Mouse (Mus musculus): ENCODE results near the gene Trim27. TPM values are rescaled to one million over a fixed set of nuclear protein-coding genes. Genes with fewer than 3 reads are reported as not detected.
A peak's percentile ranks its signal among the peaks of the same experiment; 100 is the strongest.

Trim27 gene
- polyA plus RNA-seq, 2 experiments: 101 to 123 TPM

DNA sequence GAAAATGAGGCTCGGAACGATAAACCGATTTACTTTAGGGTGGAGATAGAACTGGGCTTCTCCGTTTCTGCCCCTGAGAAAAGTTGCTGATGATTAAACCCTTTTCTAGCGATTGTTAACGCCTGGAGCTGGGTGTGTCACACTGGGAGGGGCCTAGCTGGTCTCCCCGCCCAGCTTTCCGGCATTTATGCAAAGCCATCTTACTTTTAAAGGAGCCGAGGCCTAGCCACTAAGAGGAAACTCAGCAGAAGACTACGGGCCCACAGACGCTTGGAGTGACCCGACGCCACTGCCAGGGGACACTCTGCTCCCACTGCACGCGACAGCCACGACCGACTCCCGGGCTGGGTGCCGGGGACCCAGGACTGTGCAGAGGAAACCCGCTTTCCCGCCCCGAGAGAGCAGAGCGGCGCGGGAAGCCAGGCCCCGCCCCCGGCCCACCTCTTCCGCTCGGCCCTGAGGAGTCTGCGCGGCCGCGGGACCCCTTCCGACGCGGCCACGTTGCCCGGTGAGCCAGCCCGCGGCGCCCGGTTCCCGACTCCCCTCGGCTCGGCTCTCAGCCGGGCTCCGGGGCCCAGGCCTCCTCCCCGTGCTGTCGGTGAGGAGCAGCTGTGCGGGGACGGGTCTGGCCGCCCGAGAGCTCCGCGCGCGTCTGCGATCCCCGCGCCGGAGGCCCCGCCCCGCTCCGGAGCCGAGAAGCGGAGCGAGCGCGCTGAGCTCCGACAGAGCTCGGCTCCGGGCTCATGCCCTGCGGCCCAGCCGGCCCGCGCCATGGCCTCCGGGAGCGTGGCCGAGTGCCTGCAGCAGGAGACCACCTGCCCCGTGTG lies 692 bp downstream of the Trim27 start:
- Histone ChIP-seq H3K27ac (replicated peaks; ENCODE audit: low read depth, low read length) (peak overlapping the region; percentile 96), H3K36me3 (ENCODE audit: control insufficient read depth, insufficient read depth, low read length) (peaks cover 33% of the 10 kb centered on the region), H3K4me2 (replicated peaks; ENCODE audit: low read depth, low read length, severe bottlenecking) (peak overlapping the region; percentile 60), H3K27me3 (ENCODE audit: control insufficient read depth, insufficient read depth, low read length) (no peaks in the 10 kb centered on the region), H3K4me1 (ENCODE audit: control insufficient read depth, insufficient read depth, low read length) (peaks cover 16% of the 10 kb centered on the region), H3K4me3 (replicated peaks; ENCODE audit: low read length) (peak overlapping the region; percentile 99), H3K9ac (ENCODE audit: low read depth, low read length, severe bottlenecking) (peak overlapping the region; percentile 92), H3K9me3 (ENCODE audit: control insufficient read depth, low read length) (no peaks in the 10 kb centered on the region)
- ATAC-seq (ENCODE audit: low FRiP score, low read depth): peak; percentile 93
- TF ChIP-seq POLR2A (IDR thresholded peaks at IDR 0.05; ENCODE audit: borderline replicate concordance, extremely low read depth, insufficient read depth, insufficient read length): 0 out of 2 replicates have a peak, but pooled peaks have one; percentile 28
- DNase-seq (ENCODE audit: low spot score): peak; percentile 94
- under 1% methylated on average over 66 of the region's 80 CpGs for WGBS

DNA sequence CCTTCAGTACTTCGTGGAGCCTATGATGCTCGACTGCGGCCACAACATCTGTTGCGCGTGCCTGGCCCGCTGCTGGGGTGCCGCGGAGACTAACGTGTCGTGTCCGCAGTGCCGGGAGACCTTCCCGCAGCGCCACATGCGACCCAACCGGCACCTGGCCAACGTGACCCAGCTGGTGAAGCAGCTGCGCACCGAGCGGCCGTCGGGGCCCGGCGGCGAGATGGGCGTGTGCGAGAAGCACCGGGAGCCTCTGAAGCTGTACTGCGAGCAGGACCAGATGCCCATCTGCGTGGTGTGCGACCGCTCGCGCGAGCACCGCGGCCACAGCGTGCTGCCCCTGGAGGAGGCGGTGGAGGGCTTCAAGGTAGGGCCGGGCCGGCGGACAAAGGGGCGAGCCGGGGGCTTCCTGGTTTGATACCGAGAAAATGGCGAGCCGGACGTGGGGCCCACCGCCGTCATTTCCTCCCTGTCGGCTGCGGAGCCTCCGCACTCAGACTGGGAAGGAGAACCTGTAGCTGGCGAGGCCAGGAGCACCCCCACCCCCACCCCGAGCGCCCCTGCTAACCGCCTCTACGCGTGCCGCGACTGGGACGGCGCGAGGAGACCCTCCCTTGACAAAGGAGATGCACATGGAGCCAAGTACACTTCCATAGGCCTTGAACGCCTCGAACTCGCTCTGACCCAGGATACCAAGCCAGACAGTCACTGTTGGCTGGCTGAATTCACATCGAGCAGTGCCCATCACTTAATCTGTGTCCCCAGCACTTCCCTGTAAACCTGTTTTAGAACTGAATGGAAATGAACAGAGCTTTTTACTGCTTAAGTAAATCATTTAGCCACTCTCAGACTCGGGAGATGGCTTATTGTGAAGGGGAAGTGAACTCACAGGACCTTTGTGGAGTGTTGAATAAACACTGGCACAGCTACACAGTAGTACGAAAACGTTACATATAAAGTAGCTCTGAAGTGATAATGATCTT lies 1.6 kb downstream of the Trim27 start:
- peak; percentile 23 for ATAC-seq (ENCODE audit: low FRiP score, low read depth)
- WGBS: 2% methylated on average over 64 of the region's 71 CpGs
- Histone ChIP-seq H3K9me3 (ENCODE audit: control insufficient read depth, low read length) (no peaks in the 10 kb centered on the region), H3K27me3 (ENCODE audit: control insufficient read depth, insufficient read depth, low read length) (no peaks in the 10 kb centered on the region), H3K4me1 (ENCODE audit: control insufficient read depth, insufficient read depth, low read length) (peaks cover 16% of the 10 kb centered on the region), H3K27ac (replicated peaks; ENCODE audit: low read depth, low read length) (peak overlapping the region; percentile 96), H3K36me3 (ENCODE audit: control insufficient read depth, insufficient read depth, low read length) (peaks cover 42% of the 10 kb centered on the region), H3K4me3 (replicated peaks; ENCODE audit: low read length) (peak overlapping the region; percentile 99), H3K9ac (ENCODE audit: low read depth, low read length, severe bottlenecking) (peak overlapping the region; percentile 92), H3K4me2 (replicated peaks; ENCODE audit: low read depth, low read length, severe bottlenecking) (peak overlapping the region; percentile 60)
- TF ChIP-seq POLR2A (IDR thresholded peaks at IDR 0.05; ENCODE audit: borderline replicate concordance, extremely low read depth, insufficient read depth, insufficient read length): no peak
- DNase-seq (ENCODE audit: low spot score): no peak

DNA sequence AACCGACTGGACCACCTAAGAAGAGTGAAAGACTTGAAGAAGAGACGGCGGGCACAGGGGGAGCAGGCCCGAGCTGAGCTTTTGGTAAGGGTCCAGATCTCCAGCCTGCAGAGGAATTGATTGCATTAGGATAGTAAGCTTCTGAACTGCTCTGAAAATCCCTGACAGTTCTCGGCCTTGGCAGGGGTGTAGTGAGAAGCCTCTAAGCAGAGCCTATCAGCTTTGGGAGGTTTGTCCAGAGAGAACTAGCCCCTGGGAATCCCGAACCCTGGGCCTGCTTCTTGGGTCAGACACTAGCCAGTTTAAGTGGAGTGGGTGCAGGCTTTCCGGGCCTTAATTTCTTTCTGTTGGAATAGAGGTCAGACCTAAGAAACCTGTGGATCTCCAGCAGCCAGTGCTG lies 2.8 kb downstream of the Trim27 start:
- Histone ChIP-seq H3K4me2 (replicated peaks; ENCODE audit: low read depth, low read length, severe bottlenecking) (peak overlapping the region; percentile 60), H3K4me3 (replicated peaks; ENCODE audit: low read length) (peak overlapping the region; percentile 99)

DNA sequence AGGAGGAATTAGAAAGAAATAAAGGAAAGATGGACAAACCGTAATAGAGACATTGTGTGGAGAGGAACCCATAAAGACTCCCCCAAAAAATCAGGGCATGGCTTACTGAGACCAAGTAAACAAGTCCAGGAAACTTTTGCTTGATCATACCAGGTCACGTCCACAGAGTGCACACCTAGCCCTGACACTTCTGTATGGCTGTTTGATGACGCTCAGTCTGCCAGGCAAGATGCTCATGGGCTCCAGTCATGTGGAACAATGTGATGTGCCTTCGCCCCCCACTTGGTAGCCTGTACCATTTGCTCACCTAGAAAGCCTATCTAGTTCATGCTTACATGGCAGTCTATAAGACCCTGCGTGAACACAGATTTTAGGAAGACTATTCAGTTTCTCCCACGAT lies 3.8 kb downstream of the Trim27 start:
- Histone ChIP-seq H3K9me3 (ENCODE audit: control insufficient read depth, low read length) (no peaks in the 10 kb centered on the region), H3K4me3 (replicated peaks; ENCODE audit: low read length) (no peak overlapping the region), H3K9ac (ENCODE audit: low read depth, low read length, severe bottlenecking) (no peak overlapping the region), H3K27me3 (ENCODE audit: control insufficient read depth, insufficient read depth, low read length) (no peaks in the 10 kb centered on the region), H3K27ac (replicated peaks; ENCODE audit: low read depth, low read length) (no peak overlapping the region), H3K36me3 (ENCODE audit: control insufficient read depth, insufficient read depth, low read length) (peaks cover 65% of the 10 kb centered on the region), H3K4me2 (replicated peaks; ENCODE audit: low read depth, low read length, severe bottlenecking) (no peak overlapping the region), H3K4me1 (ENCODE audit: control insufficient read depth, insufficient read depth, low read length) (peaks cover 16% of the 10 kb centered on the region)
- TF ChIP-seq POLR2A (IDR thresholded peaks at IDR 0.05; ENCODE audit: borderline replicate concordance, extremely low read depth, insufficient read depth, insufficient read length): no peak
- 94% methylated on average over 6 of the region's 6 CpGs for WGBS
- no peak for DNase-seq (ENCODE audit: low spot score)
- ATAC-seq (ENCODE audit: low FRiP score, low read depth): no peak

More for the DNA sequence above, 2.8 kb downstream of the Trim27 start:
- H3K9ac ChIP-seq (ENCODE audit: low read depth, low read length, severe bottlenecking): peak overlapping the region; percentile 38; the same call in 1 of the 2 replicates
- peaks cover 54% of the 10 kb centered on the region for H3K36me3 ChIP-seq (ENCODE audit: control insufficient read depth, insufficient read depth, low read length)
- DNase-seq (ENCODE audit: low spot score): no peak
- no peaks in the 10 kb centered on the region for H3K27me3 ChIP-seq (ENCODE audit: control insufficient read depth, insufficient read depth, low read length)
- no peak overlapping the region for H3K27ac ChIP-seq (replicated peaks; ENCODE audit: low read depth, low read length)
- WGBS: 74% methylated on average over 7 of the region's 7 CpGs
- no peak for TF ChIP-seq POLR2A (IDR thresholded peaks at IDR 0.05; ENCODE audit: borderline replicate concordance, extremely low read depth, insufficient read depth, insufficient read length)
- H3K4me1 ChIP-seq (ENCODE audit: control insufficient read depth, insufficient read depth, low read length): peaks cover 16% of the 10 kb centered on the region
- ATAC-seq (ENCODE audit: low FRiP score, low read depth): no peak
- no peaks in the 10 kb centered on the region for H3K9me3 ChIP-seq (ENCODE audit: control insufficient read depth, low read length)

DNA sequence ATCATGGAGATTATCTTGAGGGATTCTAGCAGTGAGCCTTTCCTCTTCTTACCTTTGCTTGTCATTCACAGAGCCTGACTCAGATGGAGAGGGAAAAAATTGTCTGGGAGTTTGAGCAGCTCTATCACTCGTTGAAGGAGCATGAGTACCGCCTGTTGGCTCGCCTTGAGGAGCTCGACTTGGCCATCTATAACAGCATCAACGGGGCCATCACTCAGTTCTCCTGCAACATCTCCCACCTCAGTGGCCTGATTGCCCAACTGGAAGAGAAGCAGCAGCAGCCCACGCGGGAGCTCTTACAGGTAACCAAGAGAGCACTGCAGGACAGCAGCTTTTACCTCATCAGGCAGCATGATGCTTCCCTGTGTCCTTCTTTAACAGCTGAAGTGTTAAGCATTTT lies 4.4 kb downstream of the Trim27 start:
- TF ChIP-seq POLR2A (IDR thresholded peaks at IDR 0.05; ENCODE audit: borderline replicate concordance, extremely low read depth, insufficient read depth, insufficient read length): no peak
- no peak overlapping the region for H3K4me3 ChIP-seq (replicated peaks; ENCODE audit: low read length)
- no peak overlapping the region for H3K9ac ChIP-seq (ENCODE audit: low read depth, low read length, severe bottlenecking)
- H3K4me1 ChIP-seq (ENCODE audit: control insufficient read depth, insufficient read depth, low read length): peaks cover 16% of the 10 kb centered on the region
- H3K27me3 ChIP-seq (ENCODE audit: control insufficient read depth, insufficient read depth, low read length): no peaks in the 10 kb centered on the region
- no peak overlapping the region for H3K4me2 ChIP-seq (replicated peaks; ENCODE audit: low read depth, low read length, severe bottlenecking)
- H3K9me3 ChIP-seq (ENCODE audit: control insufficient read depth, low read length): no peaks in the 10 kb centered on the region
- H3K36me3 ChIP-seq (ENCODE audit: control insufficient read depth, insufficient read depth, low read length): peaks cover 71% of the 10 kb centered on the region
- ATAC-seq (ENCODE audit: low FRiP score, low read depth) (no peak), DNase-seq (ENCODE audit: low spot score) (no peak)
- 89% methylated on average over 7 of the region's 7 CpGs for WGBS
- H3K27ac ChIP-seq (replicated peaks; ENCODE audit: low read depth, low read length): no peak overlapping the region

Measured in limb, embryonic 14.5 days (tissue).